Mouse (Mus musculus): Measurements from ENCODE around the gene Serpinh1. TPM values are rescaled to one million over a fixed set of nuclear protein-coding genes. Genes with fewer than 3 reads are reported as not detected.

Gene Serpinh1
- polyA plus RNA-seq, 1 experiment from 2014 or later, result 1,857 TPM

Other genes starting within 250 kb of the Serpinh1 start
- gene Uvrag, start 212.1 kb downstream of the Serpinh1 start, polyA plus RNA-seq (2015; fragmentation: Nextera tagmentation; extraction: Ambion mirVana), result 16.6 and 18.7 TPM in 2 replicates
- gene Dgat2, start 170.5 kb downstream of the Serpinh1 start, polyA plus RNA-seq (2015; fragmentation: Nextera tagmentation; extraction: Ambion mirVana), result 41.6 and 43.4 TPM in 2 replicates
- 12.2 and 14.9 TPM in 2 replicates for gene Mogat2, start 114.6 kb downstream of the Serpinh1 start, polyA plus RNA-seq (2015; fragmentation: Nextera tagmentation; extraction: Ambion mirVana)
- 1.7 and 2.1 TPM in 2 replicates for gene Map6, start 85.8 kb downstream of the Serpinh1 start, polyA plus RNA-seq (2015; fragmentation: Nextera tagmentation; extraction: Ambion mirVana)
- gene Gdpd5, start 28.2 kb upstream of the Serpinh1 start, polyA plus RNA-seq (2015; fragmentation: Nextera tagmentation; extraction: Ambion mirVana), result 20.5 TPM in 2 replicates
- gene Klhl35, start 112.8 kb upstream of the Serpinh1 start, polyA plus RNA-seq (2015; fragmentation: Nextera tagmentation; extraction: Ambion mirVana), result 0.66 and 0.75 TPM in 2 replicates
- gene Rps3, start 130.5 kb upstream of the Serpinh1 start, polyA plus RNA-seq (2015; fragmentation: Nextera tagmentation; extraction: Ambion mirVana), result 746 and 752 TPM in 2 replicates
- gene Arrb1, start 182.2 kb upstream of the Serpinh1 start, polyA plus RNA-seq (2015; fragmentation: Nextera tagmentation; extraction: Ambion mirVana), result 11.2 and 11.4 TPM in 2 replicates

Data from kidney, embryonic 16.5 days (tissue).